Mouse (Mus musculus) spleen, adult 2 months (tissue): ENCODE data around the gene 4930539E08Rik. TPM values are rescaled to one million over a fixed set of nuclear protein-coding genes. Genes with fewer than 3 reads are reported as not detected.

Experiments used
- DNase-seq, 2 experiments: peaks; one replicate each; pipeline versions ENCODE4 v3.0.0 to v3.0.0-alpha.2; 2012 to 2021; ENCODE audit warnings: low spot score in 2 of 2, low read depth in 1 of 2
- H3K27ac ChIP-seq: fragments of 200-500 bp; 2 replicates; pipeline ENCODE4 v1.5.1; 2012; ENCODE audit warnings: low read length, inconsistent platforms; ENCODE audit not compliant: insufficient read depth
- H3K27me3 ChIP-seq: fragments of 200-500 bp; 2 replicates; pipeline ENCODE4 v1.6.1; 2012; ENCODE audit warnings: mild to moderate bottlenecking, moderate library complexity, low read length, inconsistent platforms; ENCODE audit not compliant: control insufficient read depth, insufficient read depth
- H3K36me3 ChIP-seq: fragments of 200-500 bp; 2 replicates; pipeline ENCODE4 v1.6.1; 2012; ENCODE audit warnings: mild to moderate bottlenecking, low read length, inconsistent platforms; ENCODE audit not compliant: control insufficient read depth, insufficient read depth
- H3K4me1 ChIP-seq: fragments of 200-500 bp; 2 replicates; pipeline ENCODE4 v1.6.1; 2011; ENCODE audit warnings: inconsistent platforms; ENCODE audit not compliant: control insufficient read depth, insufficient read depth, insufficient read length
- H3K4me3 ChIP-seq: fragments of 200-500 bp; 2 replicates; pipeline ENCODE4 v1.5.1; 2011; ENCODE audit warnings: mild to moderate bottlenecking, inconsistent platforms; ENCODE audit not compliant: insufficient read depth, insufficient read length; ENCODE audit errors: extremely low read depth
- CTCF ChIP-seq: fragments of 200-500 bp; IDR thresholded peaks from 2 replicates; pipeline ENCODE4 v1.5.1; 2011; ENCODE audit warnings: mild to moderate bottlenecking, inconsistent platforms; ENCODE audit not compliant: insufficient read depth, insufficient read length, insufficient replicate concordance; ENCODE audit errors: extremely low read depth
- POLR2A ChIP-seq: fragments of 200-500 bp; IDR thresholded peaks from 2 replicates; pipeline ENCODE4 v1.6.1; 2011; ENCODE audit warnings: low read depth, low read length, inconsistent platforms
- WGBS: fragments of 180-500 bp; shearing (Covaris S2); methylation state at CpG from one replicate; pipeline ENCODE4 v1.1.7; 2018; 5-methylcytosine and 5-hydroxymethylcytosine counted together
- polyA plus RNA-seq: library from polyadenylated mRNA; depleted of rRNA; stranded (reverse); fragments of >200 nt; gene quantifications from 2 replicates; pipeline ENCODE4 v1.2.3, GENCODE M21; 2012

4930539E08Rik gene
- polyA plus RNA-seq, 1 experiment: 0.37 TPM

DNA sequence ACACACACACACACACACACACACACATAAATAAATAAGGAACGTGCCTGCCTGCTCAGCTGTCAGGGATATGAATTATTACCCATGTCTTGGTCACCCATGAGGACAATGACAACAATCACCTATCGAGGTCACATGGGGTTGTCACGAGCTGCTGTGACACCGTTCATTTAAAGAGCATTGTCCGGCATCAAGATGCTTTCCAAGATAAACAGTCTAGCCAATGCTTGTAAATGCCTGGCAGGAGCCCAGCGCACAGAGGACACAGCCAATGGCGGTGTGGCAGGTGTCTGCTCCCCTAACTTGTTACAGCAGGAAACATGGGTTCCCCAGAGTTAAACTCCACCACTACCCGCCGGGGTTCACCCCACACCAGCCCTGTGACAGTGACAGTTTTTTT lies 12.9 kb upstream of the 4930539E08Rik start:
- no peak overlapping the region for H3K27ac ChIP-seq
- WGBS: 71% methylated on average over 9 of the region's 9 CpGs
- H3K4me3 ChIP-seq: no peak overlapping the region
- no peaks in the 10 kb centered on the region for H3K4me1 ChIP-seq
- TF ChIP-seq CTCF: no peak
- no peak for TF ChIP-seq POLR2A
- no peak for DNase-seq
- no peaks in the 10 kb centered on the region for H3K36me3 ChIP-seq
- no peaks in the 10 kb centered on the region for H3K27me3 ChIP-seq

DNA sequence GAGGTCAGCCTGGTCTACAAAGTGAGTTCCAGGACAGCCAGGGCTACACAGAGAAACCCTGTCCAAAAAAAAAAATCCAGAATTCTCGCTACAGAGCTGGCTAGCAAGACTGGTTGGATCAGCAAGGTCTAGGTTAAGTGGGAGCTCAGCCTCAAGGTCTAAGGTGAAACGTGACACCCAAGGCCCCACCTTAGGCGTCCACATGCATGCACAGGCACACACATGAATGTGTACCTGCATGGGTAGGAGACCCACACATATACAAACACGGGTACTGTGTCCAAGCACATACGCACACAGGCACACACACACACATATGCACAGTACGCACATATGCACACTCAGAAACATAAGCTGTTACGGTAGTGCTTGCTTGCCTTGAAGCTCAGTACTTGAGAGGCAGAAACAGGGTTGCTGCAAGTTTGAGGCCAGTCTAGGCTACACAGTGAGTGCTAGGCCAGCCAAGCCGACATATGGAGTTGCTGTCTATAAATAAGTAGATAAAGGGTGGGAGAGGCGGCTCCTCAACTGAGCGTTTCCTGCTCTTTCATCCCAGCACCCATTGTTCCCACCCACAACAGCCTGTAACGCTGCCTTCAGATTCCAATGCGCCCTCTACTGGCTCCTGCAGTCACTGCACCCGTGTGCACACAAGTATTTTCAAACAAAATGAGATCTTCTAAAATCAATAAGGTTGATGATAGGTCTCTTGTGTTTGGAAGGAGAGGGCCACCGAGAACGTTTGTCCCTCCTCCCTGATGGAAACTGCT lies 11.9 kb upstream of the 4930539E08Rik start:
- 42% methylated on average over 15 of the region's 15 CpGs for WGBS
- no peak overlapping the region for H3K4me3 ChIP-seq
- H3K27me3 ChIP-seq: no peaks in the 10 kb centered on the region
- peak in 1 of 2 experiments; percentile 24 for DNase-seq
- H3K4me1 ChIP-seq: no peaks in the 10 kb centered on the region
- TF ChIP-seq CTCF (peak; percentile 53; the same call in 1 of the 2 replicates), POLR2A (no peak)
- no peak overlapping the region for H3K27ac ChIP-seq
- no peaks in the 10 kb centered on the region for H3K36me3 ChIP-seq

DNA sequence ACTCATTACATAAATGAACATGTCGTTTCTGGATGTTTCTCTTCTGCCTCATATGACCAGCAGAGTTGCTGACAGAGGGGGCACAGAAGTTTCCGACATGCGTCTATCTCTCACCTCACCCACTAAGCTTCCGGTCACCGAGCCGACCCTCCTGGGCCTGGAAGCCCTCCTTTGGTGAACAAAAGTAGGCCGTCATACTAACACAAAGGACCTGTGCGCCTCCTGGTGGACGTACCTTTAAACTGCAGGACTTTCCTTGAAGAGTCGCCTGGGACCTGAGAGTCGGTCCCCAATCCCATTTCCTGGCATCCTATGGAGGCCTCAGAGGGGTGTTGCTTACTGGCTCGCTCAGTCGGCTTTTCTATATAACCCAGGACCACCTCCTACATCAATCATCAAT lies 11.3 kb upstream of the 4930539E08Rik start:
- Histone ChIP-seq H3K4me3 (no peak overlapping the region), H3K36me3 (no peaks in the 10 kb centered on the region), H3K27me3 (no peaks in the 10 kb centered on the region), H3K27ac (no peak overlapping the region), H3K4me1 (no peaks in the 10 kb centered on the region)
- TF ChIP-seq POLR2A (no peak), CTCF (peak; percentile 81; the same call in 1 of the 2 replicates)
- WGBS: 9% methylated on average over 13 of the region's 13 CpGs
- DNase-seq: peak; percentile 38 to 69

DNA sequence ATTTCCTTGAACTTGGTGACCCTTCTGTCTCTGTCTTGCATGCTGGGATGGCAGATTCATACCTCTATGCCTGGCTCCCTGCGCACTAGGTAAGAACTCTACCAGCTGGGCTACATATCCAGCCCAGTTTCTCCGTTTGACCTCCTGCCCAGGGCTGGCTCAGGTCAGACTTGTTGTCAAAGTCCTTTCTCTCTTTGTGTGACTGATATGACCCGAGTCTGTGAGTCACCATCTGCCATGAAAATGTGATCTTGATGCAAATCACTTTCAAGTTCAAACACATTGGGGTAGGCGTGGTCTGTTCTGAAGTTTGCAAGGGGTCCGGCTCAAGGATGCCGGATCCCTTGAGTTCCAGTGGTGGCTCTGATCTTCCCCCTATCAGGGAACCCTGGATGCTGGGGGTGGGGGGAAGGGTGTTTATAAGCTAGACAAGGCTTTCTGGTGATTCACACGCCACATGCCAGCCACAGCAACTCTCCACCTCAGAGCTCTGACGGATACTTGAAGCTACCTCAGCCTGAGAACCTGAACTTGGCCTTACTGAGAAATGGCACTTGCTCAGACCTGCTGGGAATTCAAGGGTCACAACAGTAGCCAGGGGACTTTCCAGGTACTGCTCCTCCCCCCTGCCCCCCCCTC lies 10.0 kb upstream of the 4930539E08Rik start:
- H3K4me1 ChIP-seq: no peaks in the 10 kb centered on the region

DNA sequence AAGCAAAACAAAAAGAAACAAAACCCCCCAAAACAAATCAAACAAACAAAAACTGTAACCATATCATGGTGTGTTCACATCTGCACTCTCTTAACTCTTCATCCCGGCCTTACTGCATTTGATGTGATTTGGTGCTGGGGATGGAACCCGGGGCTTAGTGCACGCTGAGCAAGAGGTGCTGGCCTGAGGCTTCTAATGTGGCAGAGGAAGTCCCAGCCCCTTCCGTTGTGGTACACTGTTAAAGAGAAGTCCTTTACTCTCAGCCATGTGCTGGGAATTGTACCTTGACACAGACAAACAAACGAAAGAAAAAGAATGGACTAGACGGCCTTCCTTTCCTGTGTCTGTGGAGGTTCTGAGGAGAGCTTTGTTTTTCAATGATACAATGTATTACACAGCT lies 7.0 kb upstream of the 4930539E08Rik start:
- H3K27me3 ChIP-seq: no peaks in the 10 kb centered on the region
- no peak overlapping the region for H3K27ac ChIP-seq
- no peak overlapping the region for H3K4me3 ChIP-seq
- TF ChIP-seq CTCF (no peak), POLR2A (no peak)
- DNase-seq: no peak
- no peaks in the 10 kb centered on the region for H3K36me3 ChIP-seq
- 9% methylated on average over 6 of the region's 6 CpGs for WGBS
- H3K4me1 ChIP-seq: no peaks in the 10 kb centered on the region

More for the DNA sequence above, 10.0 kb upstream of the 4930539E08Rik start:
- TF ChIP-seq CTCF (no peak), POLR2A (no peak)
- no peak overlapping the region for H3K4me3 ChIP-seq
- H3K36me3 ChIP-seq: no peaks in the 10 kb centered on the region
- 82% methylated on average over 8 of the region's 8 CpGs for WGBS
- H3K27me3 ChIP-seq: no peaks in the 10 kb centered on the region
- no peak for DNase-seq
- no peak overlapping the region for H3K27ac ChIP-seq

DNA sequence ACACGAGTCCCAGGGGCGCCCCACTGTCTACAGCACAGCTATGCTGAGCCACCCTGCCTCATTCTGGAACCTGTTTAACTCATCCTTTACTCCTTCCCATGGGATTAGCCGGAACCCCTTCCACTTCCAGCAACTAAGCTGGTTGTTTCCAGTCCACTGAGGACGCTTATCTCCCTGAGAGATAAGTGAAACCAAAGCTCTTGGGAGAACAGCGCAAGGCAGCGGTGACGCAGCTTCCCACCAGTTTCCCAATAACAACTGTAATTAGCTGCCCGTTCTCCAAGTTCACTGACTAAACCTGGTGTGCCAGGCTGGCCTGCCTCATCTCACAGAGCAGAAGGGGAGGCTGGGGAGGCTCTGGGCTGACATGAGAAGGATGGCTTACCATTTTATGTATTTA lies 6.0 kb upstream of the 4930539E08Rik start:
- no peaks in the 10 kb centered on the region for H3K27me3 ChIP-seq
- H3K36me3 ChIP-seq: no peaks in the 10 kb centered on the region
- no peak for DNase-seq
- no peaks in the 10 kb centered on the region for H3K4me1 ChIP-seq
- H3K4me3 ChIP-seq: no peak overlapping the region
- H3K27ac ChIP-seq: no peak overlapping the region
- no peak for TF ChIP-seq CTCF
- no peak for TF ChIP-seq POLR2A
- 83% methylated on average over 8 of the region's 8 CpGs for WGBS

DNA sequence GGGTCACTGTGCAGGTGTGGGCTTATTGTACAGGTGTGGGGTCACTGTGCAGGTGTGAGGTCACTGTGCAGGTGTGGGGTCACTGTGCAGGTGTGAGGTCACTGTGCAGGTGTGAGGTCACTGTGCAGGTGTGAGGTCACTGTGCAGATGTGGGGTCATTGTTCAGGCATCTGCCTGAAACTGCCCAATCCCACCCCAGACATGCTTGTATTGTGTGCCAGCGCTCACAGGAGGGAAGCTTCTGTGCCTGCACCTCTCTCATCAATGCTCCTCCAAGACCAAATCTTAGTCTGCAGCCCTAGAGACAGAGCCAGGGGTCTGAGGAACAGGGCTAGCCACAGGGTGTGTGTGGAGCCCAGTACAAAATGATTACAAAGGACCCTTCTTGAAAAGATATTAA lies 1.4 kb upstream of the 4930539E08Rik start:
- Histone ChIP-seq H3K36me3 (no peaks in the 10 kb centered on the region), H3K27me3 (no peaks in the 10 kb centered on the region), H3K4me3 (no peak overlapping the region), H3K27ac (no peak overlapping the region), H3K4me1 (no peaks in the 10 kb centered on the region)
- TF ChIP-seq CTCF: no peak
- TF ChIP-seq POLR2A: no peak
- DNase-seq: no peak
- 100% methylated on average over 1 of the region's 1 CpGs for WGBS
